Mouse (Mus musculus): ENCODE data around the gene Dnlz.

DNA sequence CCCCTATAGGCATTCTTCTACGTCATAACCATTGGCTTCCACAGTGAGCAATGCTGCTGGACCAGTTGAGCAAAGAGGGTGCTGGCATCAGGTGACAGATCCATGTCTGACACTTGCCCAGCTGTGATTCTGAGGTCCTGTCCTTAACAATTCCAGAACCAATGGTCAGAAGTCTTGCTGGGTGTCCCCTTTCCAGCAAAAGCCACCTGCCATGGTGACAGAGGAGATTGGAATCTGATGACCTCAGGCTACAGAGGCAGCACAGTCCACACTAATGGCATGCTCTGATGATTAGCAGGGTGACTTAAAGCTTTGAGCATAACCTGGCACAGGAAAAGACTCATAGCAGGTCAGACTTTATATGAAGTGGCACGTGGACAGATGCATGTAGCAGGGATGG is 46.4 kb downstream of the Dnlz start:
- TF ChIP-seq CTCF (IDR thresholded peaks at IDR 0.05; ENCODE audit: low read depth, low read length) (no peak), GATA2 (IDR thresholded peaks at IDR 0.05; ENCODE audit: borderline replicate concordance, low read depth, low read length) (no peak), TAL1 (conservative IDR thresholded peaks at IDR 0.05; ENCODE audit: low read depth, low read length) (no peak), GATA1 (IDR thresholded peaks at IDR 0.05; ENCODE audit: borderline replicate concordance, low read length) (no peak)
